Comparison of ENCODE assay signal across 13 mouse cellular contexts in genomic region chr17:88284477-88284876, GRCm38 (mm10).
"Had no signal": no experiment of that assay in that cellular context is flagged by ENCODE, and none has a peak within 500 bp of the region (broad histone marks: within the 10 kb centered on the region; RNA-seq: fewer than 3 reads in every experiment).

No protein-coding gene starts in this region.

- H3K4me2 ChIP-seq: limb, embryonic 12.5 days; liver, embryonic 15.5 days; midbrain, embryonic 12.5 days had no signal

- H3K9ac ChIP-seq: limb, embryonic 12.5 days; liver, embryonic 15.5 days; midbrain, embryonic 12.5 days had no signal

- H3K4me3 ChIP-seq: limb, embryonic 12.5 days; liver, embryonic 15.5 days; midbrain, embryonic 12.5 days had no signal

- DNase-seq: kidney, adult 8-10 months; kidney, postnatal 25 days; layer of hippocampus, adult 9-11 months; lung, adult 2 months; lung, postnatal 4 days; thymus, adult 2 months; thymus, postnatal 25 days had no signal

- H3K27me3 ChIP-seq: limb, embryonic 12.5 days; liver, embryonic 15.5 days; midbrain, embryonic 12.5 days had no signal

- H3K36me3 ChIP-seq: limb, embryonic 12.5 days; liver, embryonic 15.5 days; midbrain, embryonic 12.5 days had no signal

- H3K9me3 ChIP-seq: liver, embryonic 15.5 days had no signal

- ATAC-seq: intestine, embryonic 16.5 days; lung, postnatal 0 days; midbrain, embryonic 16.5 days had no signal

- H3K27ac ChIP-seq: limb, embryonic 12.5 days; liver, embryonic 15.5 days; midbrain, embryonic 12.5 days had no signal

- H3K4me1 ChIP-seq: limb, embryonic 12.5 days; liver, embryonic 15.5 days; midbrain, embryonic 12.5 days had no signal
